Mouse (Mus musculus) monocyte, adult 2 months (primary cell): ENCODE data around the gene Inpp4b.
"Not testable (repeated sequence)": the region's sequence is repeated elsewhere in the genome, so short reads cannot be mapped to it uniquely, and the experiment has no call there.

Experiments used
- DNase-seq, 2 experiments: peaks; one replicate each; pipeline ENCODE4 v3.0.0; 2022; ENCODE audit warnings: low spot score in 2 of 2, low read depth in 1 of 2

Inpp4b gene

DNA sequence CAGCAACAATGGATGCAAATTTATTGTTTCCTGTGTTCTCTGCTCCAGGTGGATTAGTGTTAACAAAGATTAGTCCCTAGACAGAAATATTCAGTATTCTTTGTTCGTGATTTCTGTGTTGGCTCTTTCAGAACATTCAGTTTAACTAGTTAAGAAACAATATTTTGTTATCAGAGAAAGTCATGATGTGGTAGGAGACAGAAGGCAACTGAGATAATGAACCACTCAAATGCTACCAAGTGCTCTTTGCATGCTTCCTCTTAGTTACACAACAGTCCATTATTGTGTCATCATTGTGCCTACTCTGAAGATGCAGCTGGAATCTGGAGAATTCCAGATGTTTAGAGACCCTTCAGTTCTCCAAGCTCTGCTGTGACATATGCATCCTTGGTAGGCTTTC, 432.1 kb downstream of the Inpp4b start:
- DNase-seq, result no peak

GRCm38 (mm10) chr8:81776516-81777237, 434.3 kb downstream of the Inpp4b start:
- DNase-seq, result no peak

- no peak for DNase-seq
Measured at GRCm38 (mm10) chr8:81777704-81778103, 435.3 kb downstream of the Inpp4b start.

DNA sequence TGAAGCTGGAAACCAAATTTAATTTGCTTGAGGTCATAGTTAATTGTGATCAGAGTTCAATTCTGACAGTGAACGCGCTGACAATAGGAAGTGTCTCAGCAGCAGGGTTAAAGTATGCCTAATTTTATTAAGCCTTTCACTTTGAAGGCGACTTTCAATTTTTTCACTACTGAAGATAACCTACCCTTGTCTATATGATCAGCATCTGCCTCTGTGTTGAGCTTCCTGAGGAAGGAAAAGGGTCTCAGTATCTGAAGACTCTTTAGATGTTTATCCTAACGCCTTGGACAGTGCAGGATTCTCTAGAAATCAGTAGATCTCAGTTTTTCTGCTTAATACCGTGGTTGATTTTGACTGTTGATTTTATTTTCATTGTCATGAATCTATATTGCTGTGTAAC, 437.1 kb downstream of the Inpp4b start:
- no peak for DNase-seq

- DNase-seq, result no peak
Measured at GRCm38 (mm10) chr8:81780166-81780565, 437.8 kb downstream of the Inpp4b start.

DNA sequence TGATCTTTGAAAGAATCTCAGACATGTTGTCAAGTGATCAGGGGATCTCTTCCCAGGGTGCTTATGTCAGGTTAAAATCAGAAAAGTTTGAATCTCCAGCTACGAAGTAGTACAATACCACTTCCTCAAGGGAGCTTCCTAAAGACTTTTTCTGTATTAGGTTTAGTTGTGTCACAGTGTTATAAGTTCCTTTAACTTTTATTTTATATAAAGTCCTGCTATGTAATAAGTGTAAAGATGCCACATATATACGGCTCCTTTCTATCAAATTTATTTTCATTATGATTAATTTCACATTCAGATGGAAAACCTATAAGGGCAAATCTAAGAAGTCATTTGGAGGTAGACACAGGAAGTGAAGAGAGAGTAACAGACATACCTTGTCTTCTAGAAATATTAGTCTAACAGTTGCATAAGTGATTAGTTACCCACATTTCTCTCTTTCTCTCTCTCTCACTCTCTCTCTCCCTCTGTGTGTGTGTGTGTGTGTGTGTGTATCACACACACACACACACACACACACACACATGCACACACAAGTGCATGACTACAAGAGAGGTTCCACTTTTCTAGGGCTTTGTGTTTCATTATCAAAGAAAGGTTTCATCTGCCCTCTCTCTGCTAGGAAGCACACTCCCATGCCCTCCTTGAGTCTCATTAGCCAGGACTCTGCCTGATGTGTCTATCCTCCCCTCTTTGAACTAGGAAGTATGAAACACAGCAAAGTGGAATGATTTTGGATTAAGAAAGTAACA, 438.7 kb downstream of the Inpp4b start:
- DNase-seq, result no peak

- DNase-seq, result no peak
Measured at GRCm38 (mm10) chr8:81782781-81783180, 440.4 kb downstream of the Inpp4b start.

DNA sequence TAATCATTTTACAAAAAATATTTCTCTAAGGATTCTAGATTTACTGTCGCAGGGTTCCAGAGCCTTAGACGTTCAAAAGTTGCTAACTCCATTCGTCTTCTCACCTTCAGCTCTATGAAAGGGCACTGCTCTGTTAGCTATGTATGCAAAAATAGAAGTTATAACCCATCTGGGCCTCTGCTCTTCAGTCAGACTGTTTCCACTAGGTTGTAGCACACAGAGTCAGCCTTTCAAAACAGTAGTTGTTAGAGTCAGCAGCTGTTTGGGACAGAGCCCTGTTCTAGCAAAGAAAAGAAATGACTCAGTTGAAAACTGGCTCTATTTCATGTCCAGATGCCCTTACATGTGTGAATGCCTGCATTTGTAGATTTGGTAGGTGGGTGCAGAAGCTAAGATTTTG, 442.4 kb downstream of the Inpp4b start:
- no peak for DNase-seq

DNA sequence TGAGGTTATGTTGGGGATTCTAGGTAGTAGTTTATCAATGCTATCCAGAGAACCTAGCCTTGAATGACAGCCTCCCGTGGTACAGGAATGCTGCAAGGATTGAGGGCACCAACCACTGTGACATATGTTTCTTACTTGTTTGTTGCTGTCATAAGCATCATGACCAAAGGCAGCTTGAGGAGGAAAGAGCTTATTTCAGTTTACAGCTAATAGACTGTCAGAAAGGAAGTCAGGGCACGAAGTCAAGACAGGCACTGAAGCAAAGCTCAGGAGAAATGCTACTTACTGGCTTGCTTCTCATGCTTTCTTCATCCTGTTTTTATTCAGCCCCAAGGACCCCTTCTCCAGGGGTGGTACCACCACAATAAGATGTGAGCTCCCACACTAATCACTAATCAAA, 446.1 kb downstream of the Inpp4b start:
- DNase-seq, result no peak

- no peak for DNase-seq
Measured at GRCm38 (mm10) chr8:81792649-81793048, 450.3 kb downstream of the Inpp4b start.

- no peak for DNase-seq
Measured at GRCm38 (mm10) chr8:81798501-81798900, 456.1 kb downstream of the Inpp4b start.

GRCm38 (mm10) chr8:81800792-81801191, 458.4 kb downstream of the Inpp4b start:
- no peak for DNase-seq

DNA sequence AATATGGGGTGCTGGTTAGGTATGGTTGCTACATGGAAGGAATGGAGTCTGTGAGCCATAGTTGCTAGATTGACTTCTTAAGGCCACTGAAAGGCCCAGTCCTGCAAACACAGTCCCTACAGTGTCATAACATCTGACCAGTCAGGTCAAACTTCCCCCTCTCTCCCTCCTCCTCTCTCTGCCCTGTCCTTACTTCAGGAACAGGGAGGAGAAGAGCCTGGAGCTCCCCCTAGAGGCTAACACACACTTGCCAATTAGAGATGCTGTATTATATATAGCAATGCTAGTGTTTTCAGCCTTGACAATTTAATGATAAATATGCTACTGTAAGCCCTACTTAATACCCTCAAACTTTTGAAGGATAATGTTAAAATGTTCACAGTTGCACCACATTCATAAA, 464.4 kb downstream of the Inpp4b start:
- no peak for DNase-seq

DNA sequence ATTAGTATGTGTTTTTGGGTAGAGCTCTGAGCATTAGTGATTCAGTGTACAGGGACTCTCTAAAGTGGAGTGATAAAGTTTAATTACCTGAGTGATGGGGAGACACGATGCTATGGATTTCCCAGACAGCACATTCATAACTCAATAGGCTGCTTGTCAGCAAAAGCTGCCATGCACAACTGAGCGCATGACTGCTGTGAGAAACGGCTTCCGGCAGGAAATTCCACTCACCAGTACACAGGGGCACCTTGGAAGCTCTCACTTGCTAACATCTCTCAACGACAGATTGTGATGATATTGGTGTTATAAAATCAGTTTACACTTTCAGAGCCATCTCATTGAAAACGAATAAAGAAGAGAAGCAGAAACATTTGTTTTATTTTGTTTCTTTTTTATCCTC, 465.2 kb downstream of the Inpp4b start:
- DNase-seq, result no peak

DNA sequence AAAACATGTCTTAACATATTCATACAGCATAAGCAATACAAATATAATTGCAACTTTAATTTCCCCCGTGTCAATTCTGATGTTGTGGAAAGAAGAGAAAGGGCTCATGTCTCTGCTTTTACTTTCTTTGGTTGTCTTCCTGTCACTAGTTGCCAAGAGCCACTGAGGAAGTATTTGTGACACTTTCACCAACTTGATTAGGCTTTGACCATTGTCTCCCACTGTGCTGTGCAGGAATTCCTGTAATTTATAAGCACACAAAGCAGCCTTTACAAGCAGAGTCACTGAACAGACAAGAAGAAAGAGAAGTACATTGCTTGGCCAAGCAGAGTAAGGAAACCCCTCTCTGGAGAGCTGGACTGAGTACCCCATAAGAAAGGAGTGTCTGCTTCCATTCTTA, 466.1 kb downstream of the Inpp4b start:
- DNase-seq, result no peak

DNA sequence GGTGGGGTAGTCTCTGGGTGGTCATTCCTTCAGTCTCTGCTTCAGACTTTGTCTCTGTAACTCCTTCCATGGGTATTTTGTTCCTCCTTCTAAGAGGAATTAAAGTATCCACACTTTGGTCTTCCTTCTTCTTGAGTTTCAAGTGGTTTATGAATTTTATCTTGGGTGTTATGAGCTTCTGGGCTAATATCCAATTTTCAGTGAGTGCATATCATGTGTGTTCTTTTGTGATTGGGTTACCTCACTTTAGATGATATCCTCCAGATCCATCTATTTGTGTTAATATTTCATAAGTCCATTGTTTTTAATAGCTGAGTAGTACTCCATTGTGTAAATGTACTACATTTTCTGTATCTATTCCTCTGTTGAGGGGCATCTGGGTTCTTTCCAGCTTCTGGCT, 467.1 kb downstream of the Inpp4b start:
- DNase-seq, result not testable (repeated sequence)

DNA sequence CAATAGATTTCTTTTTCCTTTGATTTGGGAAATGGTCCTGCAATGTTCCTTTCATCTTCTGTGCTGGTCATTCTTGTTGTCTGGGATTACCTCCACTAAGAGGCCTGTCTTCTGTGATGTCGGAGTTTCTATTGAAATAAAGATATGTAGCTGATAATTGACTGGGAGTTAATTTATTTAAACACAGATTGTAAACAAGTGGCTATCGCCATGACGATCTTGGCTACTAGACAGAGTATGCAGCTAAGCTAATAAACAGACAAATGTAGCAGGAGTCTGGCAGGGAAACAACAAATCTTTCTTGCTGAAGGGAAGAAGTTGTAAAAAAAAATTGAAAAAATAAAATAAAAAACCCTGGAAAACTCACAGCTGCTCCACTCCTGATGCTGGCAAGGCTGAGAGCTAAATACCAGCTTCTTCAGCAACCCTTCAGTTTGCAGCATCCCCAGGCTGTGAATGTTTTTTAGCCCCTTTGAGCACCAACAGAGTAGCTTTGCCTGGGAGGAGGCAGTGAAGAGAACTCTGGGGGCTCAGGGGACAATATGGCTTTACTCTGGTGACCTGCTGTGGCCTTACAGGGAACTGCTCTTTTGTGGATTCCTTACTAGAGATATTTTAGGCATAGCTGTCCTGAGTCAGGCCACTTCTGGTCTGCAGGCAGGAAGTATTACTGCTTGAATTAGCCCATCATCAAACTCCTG, 469.8 kb downstream of the Inpp4b start:
- no peak for DNase-seq

GRCm38 (mm10) chr8:81814742-81815141, 472.4 kb downstream of the Inpp4b start:
- no peak for DNase-seq

DNA sequence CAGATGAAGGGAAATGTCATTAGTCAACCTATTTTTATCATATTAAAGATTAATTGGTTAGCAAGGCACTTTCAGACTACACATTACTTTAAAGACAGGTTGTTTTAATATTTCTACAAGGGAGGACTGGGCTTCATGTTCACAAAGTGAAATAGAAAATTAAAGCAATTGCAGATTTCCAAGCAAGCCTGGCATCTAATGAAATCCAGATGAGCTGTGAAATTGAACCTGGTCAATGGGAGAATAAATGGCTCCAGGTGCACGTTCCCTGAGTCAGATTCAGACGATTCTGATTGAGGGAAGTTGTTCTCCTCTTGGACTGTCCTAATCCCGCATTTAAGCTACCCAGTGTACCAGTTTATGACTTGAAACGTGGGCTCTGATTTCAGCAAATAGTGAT, 473.2 kb downstream of the Inpp4b start:
- no peak for DNase-seq

GRCm38 (mm10) chr8:81823121-81823520, 480.8 kb downstream of the Inpp4b start:
- DNase-seq, result no peak

DNA sequence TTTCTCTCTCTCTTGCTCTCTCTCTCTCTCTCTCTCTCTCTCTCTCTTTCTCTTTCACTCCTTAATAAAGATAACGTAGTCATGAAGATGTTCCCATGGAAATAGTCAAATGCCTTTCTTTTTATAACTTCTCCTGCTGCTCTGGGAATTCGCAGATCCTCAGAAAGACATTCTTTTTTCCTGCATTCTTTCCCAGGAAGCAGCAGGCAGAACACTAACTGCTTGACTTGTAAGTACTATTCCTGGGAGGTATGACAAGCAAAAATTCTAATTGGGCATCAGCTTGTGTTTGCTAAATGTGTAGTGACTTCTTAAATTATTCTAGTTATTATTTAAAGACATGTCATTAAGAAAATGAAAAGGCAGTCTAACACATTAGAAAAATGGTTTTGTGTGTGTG, 482.6 kb downstream of the Inpp4b start:
- no peak for DNase-seq

DNA sequence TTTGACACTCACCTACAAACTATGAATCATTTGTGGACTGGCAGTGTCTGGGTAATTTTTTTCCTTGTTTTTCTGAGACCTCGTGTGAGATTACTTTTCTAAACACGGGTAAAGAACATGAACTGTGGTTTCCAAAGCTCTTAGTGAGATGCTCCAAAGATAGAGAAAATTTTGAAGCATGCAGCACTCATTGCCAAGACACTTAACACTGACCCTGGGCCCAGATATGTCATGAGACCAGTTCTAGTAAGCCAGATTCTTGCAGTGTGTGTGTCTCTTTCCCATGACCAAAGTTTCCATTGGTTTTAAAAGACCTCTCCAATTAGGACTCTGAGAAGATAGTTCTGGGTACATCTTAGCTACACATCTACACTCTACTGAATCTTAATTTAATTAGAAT, 484.1 kb downstream of the Inpp4b start:
- no peak for DNase-seq
